Mouse (Mus musculus): ENCODE results near the gene Qk.

Qk gene

GRCm38 (mm10) chr17:10327584-10328210, 8.0 kb upstream of the Qk start:
- in situ Hi-C loops (cut with MboI, MseI): loop anchor here (25.0 kb wide), 1 partner anchor 510 kb away; the partner anchor contains the start of genes Pacrg and Prkn

DNA sequence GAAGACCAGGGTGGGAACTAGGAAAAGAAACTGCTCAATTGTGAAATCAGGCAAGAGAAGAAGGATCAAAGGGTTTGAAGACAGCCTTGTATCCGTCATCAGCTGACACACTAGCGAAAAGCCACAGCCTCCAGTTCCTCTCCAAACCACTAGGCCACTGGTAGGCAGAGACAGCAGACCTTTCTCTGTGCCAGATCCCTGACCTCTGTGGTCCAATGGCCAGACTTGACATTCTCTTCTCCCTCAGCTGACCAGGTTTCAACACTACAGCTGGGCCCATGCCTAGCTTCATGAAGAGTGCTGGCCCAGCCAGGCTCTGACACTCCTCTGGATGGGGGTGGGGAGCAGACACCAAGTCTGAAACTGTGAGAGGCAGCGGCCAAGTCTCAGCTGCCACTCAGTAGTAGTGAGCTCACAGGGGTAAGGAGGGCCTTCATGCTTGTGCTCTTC, 7.0 kb upstream of the Qk start:
- in situ Hi-C loops (cut with MboI, MseI): loop anchor here (25.0 kb wide), 1 partner anchor 511 kb away; the partner anchor contains the start of genes Pacrg and Prkn

- in situ Hi-C loops (cut with MboI, MseI): loop anchor here (25.0 kb wide), 1 partner anchor 511 kb away; the partner anchor contains the start of genes Pacrg and Prkn
Measured at GRCm38 (mm10) chr17:10325921-10326320, 6.3 kb upstream of the Qk start.

- in situ Hi-C loops (cut with MboI, MseI): no loop called here
Measured at GRCm38 (mm10) chr17:10321754-10322153, 2.1 kb upstream of the Qk start.

DNA sequence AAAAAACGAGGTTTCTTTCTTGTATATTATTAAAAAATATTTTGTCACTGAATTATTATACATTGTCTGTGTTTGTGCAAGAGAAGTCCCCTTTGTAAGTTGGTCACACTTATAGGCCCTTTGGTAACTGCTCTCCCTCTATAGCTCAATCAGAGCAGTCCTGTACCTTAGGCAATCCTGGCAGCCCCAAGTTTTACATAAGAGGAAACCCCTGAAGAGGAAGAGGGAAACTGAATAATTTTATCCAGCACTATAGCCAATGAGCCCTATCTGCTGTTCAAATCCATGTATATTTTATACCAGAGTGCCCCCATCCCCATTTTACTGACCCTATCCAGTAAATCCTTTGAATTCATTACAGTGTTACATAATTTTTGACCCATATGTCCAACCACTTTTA, 1.4 kb upstream of the Qk start:
- in situ Hi-C loops (cut with MboI, MseI): no loop called here

GRCm38 (mm10) chr17:10320456-10320790, 769 bp upstream of the Qk start:
- in situ Hi-C loops (cut with MboI, MseI): no loop called here

- in situ Hi-C loops (cut with MboI, MseI): no loop called here
Measured at GRCm38 (mm10) chr17:10319431-10319684, 296 bp downstream of the Qk start.

DNA sequence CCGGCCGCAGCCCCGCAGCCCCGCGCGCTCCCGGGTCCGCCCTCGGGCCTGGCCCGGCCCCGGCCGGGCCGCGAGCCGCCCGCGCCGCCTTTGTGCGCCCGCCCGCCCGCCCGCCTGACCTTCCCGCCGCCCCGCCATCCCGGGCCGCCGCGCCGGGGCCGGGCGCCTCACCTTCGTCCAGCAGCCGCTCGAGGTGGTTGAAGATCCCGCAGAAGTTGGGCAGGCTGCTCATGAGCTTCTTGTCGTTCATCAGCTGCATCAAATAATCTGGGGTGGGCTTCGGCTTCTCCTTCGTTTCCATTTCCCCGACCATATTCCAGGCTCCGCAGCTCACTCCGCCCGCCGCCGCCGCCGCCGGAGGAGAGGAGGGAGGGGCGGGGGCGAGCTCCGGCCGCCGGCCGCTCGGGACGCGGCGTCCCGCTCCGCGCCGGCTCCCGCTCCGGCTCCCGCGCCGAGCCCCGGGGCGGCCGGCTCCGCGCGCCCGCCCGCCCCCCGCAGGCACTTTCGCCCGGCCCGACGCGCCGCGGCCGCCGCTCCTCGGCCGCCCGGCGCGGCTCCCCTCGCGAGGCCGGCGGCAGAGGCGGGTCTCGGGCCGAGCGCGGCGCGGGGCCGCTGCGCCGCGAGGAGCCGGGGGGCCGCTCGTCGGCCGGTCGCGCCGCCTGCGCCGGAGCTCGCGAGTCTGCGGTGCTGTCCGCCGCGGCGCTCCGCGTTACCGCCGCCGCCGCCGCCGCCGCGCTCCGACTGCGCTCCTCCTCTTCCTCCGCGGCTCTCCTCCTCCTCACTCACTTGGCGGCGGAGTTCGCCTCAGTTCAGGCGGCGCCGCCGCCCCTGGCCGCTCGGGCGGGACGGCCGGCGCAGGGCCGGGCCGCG, 858 bp downstream of the Qk start:
- in situ Hi-C loops (cut with MboI, MseI): no loop called here

GRCm38 (mm10) chr17:10317981-10318551, 1.6 kb downstream of the Qk start:
- in situ Hi-C loops (cut with MboI, MseI): no loop called here

- in situ Hi-C loops (cut with MboI, MseI): no loop called here
Measured at GRCm38 (mm10) chr17:10317186-10317585, 2.5 kb downstream of the Qk start.

GRCm38 (mm10) chr17:10316446-10316845, 3.2 kb downstream of the Qk start:
- in situ Hi-C loops (cut with MboI, MseI): no loop called here

DNA sequence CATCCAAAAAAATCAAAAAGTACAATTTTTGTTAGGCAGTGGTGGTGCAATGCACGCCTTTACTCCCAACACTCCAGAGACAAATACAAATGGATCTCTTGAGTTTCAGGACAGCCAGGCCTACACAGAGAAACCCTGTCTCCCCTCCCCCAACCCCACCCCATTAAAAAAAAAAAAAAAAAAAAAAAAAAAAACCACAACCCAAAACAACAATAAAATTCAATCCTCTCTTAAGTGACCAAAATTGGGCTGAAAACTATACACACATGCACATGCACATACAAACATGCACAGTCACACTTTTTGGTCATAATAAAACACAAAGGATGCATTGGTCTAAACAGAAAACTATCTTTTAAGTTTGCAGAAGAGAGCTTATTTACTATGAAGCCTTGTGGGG, 9.6 kb downstream of the Qk start:
- in situ Hi-C loops (cut with MboI, MseI): no loop called here

DNA sequence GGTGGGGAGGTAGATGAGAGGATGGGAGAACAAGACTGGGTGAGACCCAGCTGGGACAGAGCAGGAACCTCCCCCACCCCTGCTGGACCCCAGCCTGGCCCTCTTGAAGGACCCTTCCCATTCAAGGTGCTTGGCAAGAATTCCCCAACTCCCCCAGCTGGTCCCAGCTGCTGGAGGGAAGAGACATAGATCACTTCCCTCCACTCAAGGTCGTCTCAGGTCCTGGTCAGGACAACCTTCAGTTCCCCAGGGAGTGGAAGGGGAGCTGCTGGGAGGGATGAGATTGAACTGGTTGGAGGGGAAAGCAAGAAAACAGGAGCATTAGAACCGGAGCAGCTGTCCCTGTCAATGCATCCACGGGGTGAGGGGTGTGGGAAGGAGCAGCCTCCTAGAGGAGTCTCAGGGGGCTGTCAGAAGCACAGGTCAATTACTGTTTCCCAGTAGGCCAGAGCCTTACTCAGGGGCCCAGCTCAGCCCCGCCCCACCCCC, 10.5 kb downstream of the Qk start:
- in situ Hi-C loops (cut with MboI, MseI): no loop called here

GRCm38 (mm10) chr17:10306424-10306823, 13.2 kb downstream of the Qk start:
- in situ Hi-C loops (cut with MboI, MseI): no loop called here

GRCm38 (mm10) chr17:10304001-10304400, 15.7 kb downstream of the Qk start:
- in situ Hi-C loops (cut with MboI, MseI): no loop called here

GRCm38 (mm10) chr17:10300968-10301795, 18.5 kb downstream of the Qk start:
- in situ Hi-C loops (cut with MboI, MseI): no loop called here

DNA sequence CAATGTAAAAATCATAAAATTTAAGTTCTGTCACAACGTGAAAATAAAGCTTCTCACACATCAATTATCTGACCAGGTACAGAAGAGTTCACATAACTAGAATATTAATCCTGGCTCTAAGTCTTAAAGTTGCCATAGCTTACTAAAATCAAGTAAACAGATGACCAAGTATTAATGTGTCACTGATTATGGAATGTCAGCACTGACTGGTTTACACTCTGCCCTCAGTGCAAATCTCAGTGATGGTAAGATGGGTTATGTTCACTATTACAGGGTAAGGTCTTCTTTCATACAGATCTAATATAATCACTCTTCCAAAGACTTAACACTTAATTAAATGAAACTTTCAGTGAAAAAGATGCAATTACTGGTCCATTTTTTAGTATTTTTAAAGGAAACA, 20.3 kb downstream of the Qk start:
- in situ Hi-C loops (cut with MboI, MseI): no loop called here

DNA sequence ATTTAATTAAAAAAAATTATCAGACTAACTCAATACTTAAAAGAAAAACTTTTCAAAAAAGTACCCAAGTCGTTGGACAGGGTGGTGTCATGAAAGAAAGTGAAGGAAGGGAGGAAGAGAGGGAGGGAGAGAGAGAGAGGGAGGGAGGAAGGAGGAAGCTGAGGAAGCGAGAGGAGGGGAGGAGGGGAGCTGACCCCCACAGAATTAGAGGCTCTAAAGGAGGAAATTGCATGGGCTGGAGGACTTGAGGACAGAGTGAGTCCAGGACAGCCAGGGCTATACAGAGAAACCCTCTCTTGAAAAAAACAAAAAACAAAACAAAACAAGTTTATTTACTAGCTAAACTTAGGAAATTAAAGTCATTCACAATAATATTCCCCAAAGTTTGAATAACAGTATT, 27.1 kb downstream of the Qk start:
- in situ Hi-C loops (cut with MboI, MseI): no loop called here

- in situ Hi-C loops (cut with MboI, MseI): no loop called here
Measured at GRCm38 (mm10) chr17:10284772-10285171, 34.9 kb downstream of the Qk start.

GRCm38 (mm10) chr17:10279532-10279931, 40.1 kb downstream of the Qk start:
- in situ Hi-C loops (cut with MboI, MseI): no loop called here

DNA sequence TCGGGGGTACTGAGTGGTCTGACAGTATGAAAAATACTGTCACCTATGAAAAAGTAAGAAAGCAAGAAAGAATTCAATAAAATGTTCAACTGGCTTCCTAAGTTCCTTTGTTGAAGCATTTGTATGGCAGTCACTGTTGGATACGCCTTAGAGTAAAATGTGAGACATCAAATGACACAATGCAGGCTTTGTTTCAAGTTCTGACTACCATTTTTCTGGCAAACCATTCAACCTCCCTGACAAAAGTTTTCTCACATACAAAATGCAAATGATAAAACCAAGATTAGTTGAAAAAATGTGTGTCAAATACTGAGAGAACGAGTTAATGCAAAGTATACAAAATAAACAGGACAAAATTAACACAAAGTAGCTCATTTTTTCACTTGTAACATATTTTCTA, 50.1 kb downstream of the Qk start:
- in situ Hi-C loops (cut with MboI, MseI): no loop called here

DNA sequence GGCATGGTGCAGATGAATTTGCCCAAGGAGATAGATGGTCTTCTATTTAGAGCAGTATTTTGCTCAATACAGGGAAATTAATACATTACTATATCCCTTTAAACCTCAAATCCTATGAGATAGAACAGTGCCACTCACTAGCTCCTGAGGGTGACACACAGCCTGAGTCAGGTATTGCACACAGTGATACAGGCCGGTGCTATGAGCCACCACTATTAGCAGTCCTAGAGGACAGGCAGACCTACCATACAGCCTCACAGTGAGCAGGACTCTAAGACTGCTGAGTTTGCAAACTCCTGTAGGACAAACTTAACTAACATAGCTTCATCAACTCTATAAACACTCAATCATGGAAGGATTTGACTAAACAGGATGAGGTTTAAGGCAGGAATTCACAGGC, 51.2 kb downstream of the Qk start:
- in situ Hi-C loops (cut with MboI, MseI): no loop called here
